Mouse (Mus musculus) hindbrain, embryonic 14.5 days (tissue): ENCODE data around the gene Spi1. TPM values are rescaled to one million over a fixed set of nuclear protein-coding genes. Genes with fewer than 3 reads are reported as not detected.
A peak's percentile ranks its signal among the peaks of the same experiment; 100 is the strongest.
"Not testable (repeated sequence)": the region's sequence is repeated elsewhere in the genome, so short reads cannot be mapped to it uniquely, and the experiment has no call there.

ENCODE experiments used
- ATAC-seq: fragments of 200-750 bp; cut with Nextera tagmentation; 2 replicates; pipeline ENCODE4 v1.8.0; 2017; ENCODE audit warnings: moderate number of reproducible peaks, mild to moderate bottlenecking, moderate TSS enrichment, moderate library complexity; ENCODE audit not compliant: low FRiP score
- DNase-seq: peaks from one replicate; pipeline ENCODE4 v3.0.0-alpha.2; 2015; ENCODE audit warnings: low spot score
- H3K27ac ChIP-seq: fragments of 300-500 bp; sonication (generic); 2 replicates; pipeline ENCODE4 v1.5.1; 2014; ENCODE audit warnings: mild to moderate bottlenecking, moderate library complexity
- H3K27me3 ChIP-seq: fragments of 300-500 bp; sonication (generic); 2 replicates; pipeline ENCODE4 v1.6.1; 2014; ENCODE audit warnings: mild to moderate bottlenecking, low read length, mixed read lengths; ENCODE audit not compliant: control insufficient read depth, insufficient read depth
- H3K36me3 ChIP-seq: fragments of 300-500 bp; sonication (generic); replicated peaks from 2 replicates; pipeline ENCODE4 v1.6.1; 2014; ENCODE audit not compliant: control insufficient read depth, insufficient read depth
- H3K4me1 ChIP-seq: fragments of 300-500 bp; sonication (generic); replicated peaks from 2 replicates; pipeline ENCODE4 v1.6.1; 2014; ENCODE audit warnings: antibody characterized with exemption, low read length, mixed read lengths; ENCODE audit not compliant: control insufficient read depth, insufficient read depth
- H3K4me2 ChIP-seq: fragments of 300-500 bp; sonication (generic); replicated peaks from 2 replicates; pipeline ENCODE4 v1.6.1; 2014; ENCODE audit warnings: mild to moderate bottlenecking, moderate library complexity
- H3K4me3 ChIP-seq: fragments of 300-500 bp; sonication (generic); replicated peaks from 2 replicates; pipeline ENCODE4 v1.5.1; 2014; ENCODE audit warnings: mild to moderate bottlenecking, low read length
- H3K9ac ChIP-seq: fragments of 300-500 bp; sonication (generic); 2 replicates; pipeline ENCODE4 v1.6.1; 2014
- H3K9me3 ChIP-seq: fragments of 300-500 bp; sonication (generic); 2 replicates; pipeline ENCODE4 v1.6.1; 2016; ENCODE audit warnings: low read length; ENCODE audit not compliant: control insufficient read depth
- WGBS: fragments of 180-500 bp; shearing (Covaris S2); extraction: QIAGEN DNeasy Blood & Tissue Kit; methylation state at CpG from one replicate; pipeline ENCODE4 v1.1.7; 2014; 5-methylcytosine and 5-hydroxymethylcytosine counted together
- polyA plus RNA-seq: library from polyadenylated mRNA; unstranded; fragments of >200 nt; fragmentation: Nextera tagmentation; extraction: Ambion mirVana; gene quantifications from 2 replicates; pipeline ENCODE4 v1.2.1, GENCODE M21; 2014

Gene Spi1
- polyA plus RNA-seq, 1 experiment from 2014 or later: 4.1 TPM

GRCm38 (mm10) chr2:91108156-91108555, 26.0 kb downstream of the Spi1 start:
- H3K27ac ChIP-seq: no peak overlapping the region
- H3K4me1 ChIP-seq: no peaks in the 10 kb centered on the region
- H3K27me3 ChIP-seq: no peaks in the 10 kb centered on the region
- no peak overlapping the region for H3K4me3 ChIP-seq
- H3K36me3 ChIP-seq: no peaks in the 10 kb centered on the region
- DNase-seq (no peak), ATAC-seq (no peak)
- H3K9me3 ChIP-seq: no peaks in the 10 kb centered on the region
- H3K4me2 ChIP-seq: no peak overlapping the region
- WGBS: 89% methylated on average over 3 of the region's 3 CpGs
- no peak overlapping the region for H3K9ac ChIP-seq

GRCm38 (mm10) chr2:91109241-91109640, 27.1 kb downstream of the Spi1 start:
- no peak overlapping the region for H3K9ac ChIP-seq
- H3K4me1 ChIP-seq: no peaks in the 10 kb centered on the region
- H3K9me3 ChIP-seq: no peaks in the 10 kb centered on the region
- H3K4me2 ChIP-seq: no peak overlapping the region
- H3K27me3 ChIP-seq: no peaks in the 10 kb centered on the region
- no peaks in the 10 kb centered on the region for H3K36me3 ChIP-seq
- ATAC-seq: no peak
- no peak overlapping the region for H3K4me3 ChIP-seq
- no peak overlapping the region for H3K27ac ChIP-seq
- DNase-seq: no peak
- 86% methylated on average over 5 of the region's 5 CpGs for WGBS

DNA sequence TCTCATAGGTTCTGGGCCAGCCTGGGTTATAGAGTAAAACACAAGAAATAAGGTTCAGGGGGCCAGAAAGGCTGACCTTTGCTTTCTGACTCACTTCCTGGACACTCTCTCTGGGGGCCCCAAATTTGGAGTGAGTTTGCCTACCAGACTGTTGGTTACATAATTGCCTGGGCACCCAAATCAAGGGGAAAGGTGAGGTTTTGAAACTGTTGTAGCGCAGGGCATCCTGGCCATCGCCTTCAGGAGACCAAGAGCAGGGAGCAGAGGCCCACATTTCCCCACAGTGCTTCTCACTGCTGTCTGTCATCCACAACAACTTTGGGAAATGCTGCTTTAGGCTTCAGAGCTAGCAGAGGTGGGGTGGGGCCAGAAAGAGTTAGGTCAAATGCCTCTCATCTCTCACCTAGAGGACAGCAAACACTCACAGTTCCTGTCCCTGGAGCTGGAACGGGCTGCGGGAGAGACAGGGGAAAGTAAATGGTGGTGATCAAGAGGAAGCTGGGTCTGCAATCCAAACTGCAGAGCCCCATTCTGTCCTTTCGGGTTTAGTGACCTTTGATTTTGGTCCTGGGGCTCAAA, 27.7 kb downstream of the Spi1 start:
- DNase-seq (no peak), ATAC-seq (no peak)
- Histone ChIP-seq H3K9ac (no peak overlapping the region), H3K4me1 (0 out of 2 replicates have a peak, but pooled peaks cover under 1% of the 10 kb centered on the region), H3K4me3 (no peak overlapping the region), H3K9me3 (no peaks in the 10 kb centered on the region), H3K4me2 (no peak overlapping the region), H3K27ac (no peak overlapping the region), H3K36me3 (no peaks in the 10 kb centered on the region), H3K27me3 (no peaks in the 10 kb centered on the region)
- 91% methylated on average over 5 of the region's 5 CpGs for WGBS

DNA sequence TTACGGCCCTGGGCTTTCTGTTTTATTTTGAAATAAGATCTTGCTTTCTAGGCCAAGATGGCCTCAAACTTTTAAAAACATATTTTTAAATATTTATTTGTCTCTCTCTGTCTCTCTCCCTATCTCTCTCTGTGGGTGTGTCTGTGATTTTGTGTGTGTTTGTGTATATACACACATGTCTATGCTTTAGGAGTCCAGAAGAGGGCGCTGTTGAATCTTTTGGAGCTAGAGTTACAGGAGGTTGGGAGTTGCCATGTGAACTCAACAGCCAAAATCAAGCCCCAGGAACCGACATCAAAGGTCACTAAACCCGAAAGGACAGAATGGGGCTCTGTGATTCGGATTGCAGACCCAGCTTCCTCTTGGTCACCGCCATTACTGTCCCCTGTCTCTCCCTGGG, 28.2 kb downstream of the Spi1 start:
- DNase-seq (no peak), ATAC-seq (no peak)
- H3K36me3 ChIP-seq: no peaks in the 10 kb centered on the region
- H3K27ac ChIP-seq: no peak overlapping the region
- no peak overlapping the region for H3K4me2 ChIP-seq
- H3K27me3 ChIP-seq: 0 out of 2 replicates have a peak, but pooled peaks cover 3% of the 10 kb centered on the region
- no peak overlapping the region for H3K4me3 ChIP-seq
- H3K9me3 ChIP-seq: no peaks in the 10 kb centered on the region
- WGBS: 77% methylated on average over 6 of the region's 6 CpGs
- H3K9ac ChIP-seq: no peak overlapping the region
- peaks cover 6% of the 10 kb centered on the region; the same call in 1 of the 2 replicates for H3K4me1 ChIP-seq

DNA sequence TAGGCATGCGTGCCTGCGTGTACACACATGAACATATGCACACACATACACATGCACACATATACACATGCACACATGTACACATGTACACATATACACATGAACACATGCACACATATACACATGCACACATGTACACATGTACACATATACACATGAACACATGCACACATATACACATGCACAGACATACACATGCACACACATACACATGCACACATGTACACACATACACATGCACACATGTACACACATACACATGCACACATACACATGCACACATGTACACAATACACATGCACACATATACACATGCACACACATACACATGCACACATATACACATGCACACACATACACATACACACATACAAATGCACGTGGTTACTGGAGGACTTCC, 29.6 kb downstream of the Spi1 start:
- not testable (repeated sequence) for H3K4me3 ChIP-seq, ATAC-seq, DNase-seq, H3K4me1 ChIP-seq, H3K9ac ChIP-seq, H3K9me3 ChIP-seq, H3K27me3 ChIP-seq, H3K27ac ChIP-seq, H3K36me3 ChIP-seq, H3K4me2 ChIP-seq
- WGBS: 97% methylated on average over 3 of the region's 3 CpGs

- H3K36me3 ChIP-seq: no peaks in the 10 kb centered on the region
- ATAC-seq: no peak
- no peak overlapping the region for H3K4me3 ChIP-seq
- H3K9ac ChIP-seq: no peak overlapping the region
- H3K27ac ChIP-seq: no peak overlapping the region
- 65% methylated on average over 4 of the region's 4 CpGs for WGBS
- H3K4me2 ChIP-seq: no peak overlapping the region
- 0 out of 2 replicates have a peak, but pooled peaks cover 4% of the 10 kb centered on the region for H3K27me3 ChIP-seq
- DNase-seq: no peak
- H3K9me3 ChIP-seq: no peaks in the 10 kb centered on the region
- H3K4me1 ChIP-seq: peaks cover 6% of the 10 kb centered on the region; the same call in 1 of the 2 replicates
These were observed 30.3 kb downstream of the Spi1 start for GRCm38 (mm10) chr2:91112491-91112890.

DNA sequence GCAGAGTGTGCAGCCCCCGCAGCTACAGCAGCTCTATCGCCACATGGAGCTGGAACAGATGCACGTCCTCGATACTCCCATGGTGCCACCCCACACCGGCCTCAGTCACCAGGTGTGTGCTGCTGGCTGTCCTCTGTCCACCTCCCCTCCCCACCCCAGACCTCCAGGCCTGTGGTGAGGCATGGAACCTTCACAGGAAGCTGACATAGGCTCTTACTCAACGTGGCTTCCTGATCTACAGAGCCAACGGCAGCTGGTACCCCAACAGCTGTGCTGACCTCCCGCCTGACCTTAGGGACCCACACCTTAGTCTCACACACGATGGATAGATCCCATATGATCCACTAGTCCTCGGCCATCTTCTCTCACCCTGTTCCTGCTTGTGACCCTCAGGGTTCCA, 31.1 kb downstream of the Spi1 start:
- Histone ChIP-seq H3K4me2 (no peak overlapping the region), H3K36me3 (no peaks in the 10 kb centered on the region), H3K9me3 (no peaks in the 10 kb centered on the region), H3K4me3 (no peak overlapping the region), H3K27ac (no peak overlapping the region), H3K4me1 (peaks cover 6% of the 10 kb centered on the region; the same call in 1 of the 2 replicates), H3K27me3 (0 out of 2 replicates have a peak, but pooled peaks cover 4% of the 10 kb centered on the region), H3K9ac (no peak overlapping the region)
- WGBS: 83% methylated on average over 10 of the region's 10 CpGs
- ATAC-seq: no peak
- no peak for DNase-seq

GRCm38 (mm10) chr2:91113852-91114251, 31.7 kb downstream of the Spi1 start:
- H3K27me3 ChIP-seq: 0 out of 2 replicates have a peak, but pooled peaks cover 4% of the 10 kb centered on the region
- H3K4me3 ChIP-seq: no peak overlapping the region
- ATAC-seq: no peak
- peaks cover 6% of the 10 kb centered on the region; the same call in 1 of the 2 replicates for H3K4me1 ChIP-seq
- H3K36me3 ChIP-seq: no peaks in the 10 kb centered on the region
- no peak overlapping the region for H3K4me2 ChIP-seq
- DNase-seq: no peak
- WGBS: 71% methylated on average over 6 of the region's 6 CpGs
- no peak overlapping the region for H3K9ac ChIP-seq
- no peaks in the 10 kb centered on the region for H3K9me3 ChIP-seq
- H3K27ac ChIP-seq: no peak overlapping the region

DNA sequence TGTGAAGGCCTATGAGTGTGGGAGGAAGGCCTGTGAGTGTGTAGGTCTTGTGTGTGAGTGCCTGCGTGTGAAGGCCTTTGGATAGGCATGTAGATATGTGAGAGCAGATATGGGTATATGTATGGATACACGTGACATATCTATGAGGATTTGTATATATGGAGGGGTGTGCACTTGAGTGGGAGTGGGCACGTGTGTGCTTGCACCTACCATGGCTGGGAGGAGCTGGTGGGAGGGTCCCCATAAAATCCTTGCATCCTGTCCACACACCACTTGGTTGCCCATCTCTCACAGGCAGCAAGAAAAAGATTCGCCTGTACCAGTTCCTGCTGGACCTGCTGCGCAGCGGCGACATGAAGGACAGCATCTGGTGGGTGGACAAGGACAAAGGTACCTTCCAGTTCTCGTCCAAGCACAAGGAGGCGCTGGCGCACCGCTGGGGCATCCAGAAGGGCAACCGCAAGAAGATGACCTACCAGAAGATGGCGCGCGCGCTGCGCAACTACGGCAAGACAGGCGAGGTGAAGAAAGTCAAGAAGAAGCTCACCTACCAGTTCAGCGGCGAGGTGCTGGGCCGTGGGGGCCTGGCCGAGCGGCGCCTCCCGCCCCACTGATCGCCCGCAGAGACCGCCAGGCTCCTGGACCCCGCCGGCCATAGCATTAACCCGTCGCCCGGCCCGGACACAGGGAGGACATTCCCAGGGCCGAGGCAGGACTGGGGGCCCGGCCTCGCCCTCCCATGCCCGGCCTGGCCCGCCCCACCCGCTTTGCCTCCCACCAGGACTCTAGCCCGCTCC, 32.8 kb downstream of the Spi1 start:
- WGBS: 9% methylated on average over 33 of the region's 42 CpGs
- H3K4me2 ChIP-seq: peak overlapping the region; percentile 62
- no peaks in the 10 kb centered on the region for H3K36me3 ChIP-seq
- H3K4me1 ChIP-seq: peaks cover 6% of the 10 kb centered on the region; the same call in 1 of the 2 replicates
- ATAC-seq: peak; percentile 54; the same call in 1 of the 2 replicates
- peak overlapping the region; percentile 29 for H3K4me3 ChIP-seq
- H3K9ac ChIP-seq: peak overlapping the region; percentile 49
- 0 out of 2 replicates have a peak, but pooled peaks cover 4% of the 10 kb centered on the region for H3K27me3 ChIP-seq
- H3K9me3 ChIP-seq: no peaks in the 10 kb centered on the region
- peak; percentile 83 for DNase-seq
- H3K27ac ChIP-seq: no peak overlapping the region
